Mouse (Mus musculus) midbrain, embryonic 11.5 days (tissue): ENCODE data around the gene Ccdc163. TPM values are rescaled to one million over a fixed set of nuclear protein-coding genes. Genes with fewer than 3 reads are reported as not detected.

Source experiments
- ATAC-seq: fragments of 200-750 bp; cut with Nextera tagmentation; 2 replicates; pipeline ENCODE4 v1.8.0; 2017; ENCODE audit warnings: moderate TSS enrichment, moderate library complexity; ENCODE audit not compliant: low FRiP score
- DNase-seq: peaks from one replicate; pipeline ENCODE4 v3.0.0; 2015; ENCODE audit warnings: low spot score; ENCODE audit errors: missing footprints
- H3K27ac ChIP-seq: fragments of 300-500 bp; sonication (generic); 2 replicates; pipeline ENCODE4 v1.5.1; 2014; ENCODE audit warnings: low read depth, low read length
- H3K27me3 ChIP-seq: fragments of 300-500 bp; sonication (generic); 2 replicates; pipeline ENCODE4 v1.6.1; 2014; ENCODE audit warnings: mild to moderate bottlenecking, low read length, moderate library complexity, mixed read lengths; ENCODE audit not compliant: control insufficient read depth, insufficient read depth
- H3K36me3 ChIP-seq: fragments of 300-500 bp; sonication (generic); 2 replicates; pipeline ENCODE4 v1.6.1; 2014; ENCODE audit warnings: mild to moderate bottlenecking, low read length, moderate library complexity, mixed read lengths; ENCODE audit not compliant: control insufficient read depth, insufficient read depth
- H3K4me1 ChIP-seq: fragments of 300-500 bp; sonication (generic); 2 replicates; pipeline ENCODE4 v1.6.1; 2014; ENCODE audit warnings: low read length; ENCODE audit not compliant: control insufficient read depth, insufficient read depth
- H3K4me2 ChIP-seq: fragments of 300-500 bp; sonication (generic); 2 replicates; pipeline ENCODE4 v1.6.1; 2014; ENCODE audit warnings: mild to moderate bottlenecking, moderate library complexity
- H3K4me3 ChIP-seq: fragments of 300-500 bp; sonication (generic); 2 replicates; pipeline ENCODE4 v1.5.1; 2014; ENCODE audit warnings: low read depth, low read length
- H3K9ac ChIP-seq: fragments of 300-500 bp; sonication (generic); 2 replicates; pipeline ENCODE4 v1.6.1; 2014; ENCODE audit warnings: low read length
- H3K9me3 ChIP-seq: fragments of 300-500 bp; sonication (generic); 2 replicates; pipeline ENCODE4 v1.6.1; 2016; ENCODE audit warnings: low read length; ENCODE audit not compliant: control insufficient read depth
- WGBS: fragments of 180-500 bp; shearing (Covaris S2); extraction: QIAGEN DNeasy Blood & Tissue Kit; methylation state at CpG from one replicate; pipeline ENCODE4 v1.1.7; 2014; 5-methylcytosine and 5-hydroxymethylcytosine counted together
- polyA plus RNA-seq: library from polyadenylated mRNA; unstranded; fragments of >200 nt; fragmentation: Nextera tagmentation; extraction: Ambion mirVana; gene quantifications from 2 replicates; pipeline ENCODE4 v1.2.1, GENCODE M21; 2014

The Ccdc163 gene
- polyA plus RNA-seq, 1 experiment from 2014 or later = 34.3 TPM

- ATAC-seq = no peak
- H3K4me3 ChIP-seq = no peak overlapping the region
- 74% methylated on average over 1 of the region's 1 CpGs for WGBS
- H3K9me3 ChIP-seq = no peaks in the 10 kb centered on the region
- peak; percentile 39 for DNase-seq
- H3K9ac ChIP-seq = no peak overlapping the region
- no peaks in the 10 kb centered on the region; the same call in 1 of the 2 replicates for H3K36me3 ChIP-seq
- no peaks in the 10 kb centered on the region for H3K27me3 ChIP-seq
- peaks cover 6% of the 10 kb centered on the region for H3K4me1 ChIP-seq
- H3K27ac ChIP-seq = no peak overlapping the region
- no peak overlapping the region for H3K4me2 ChIP-seq
These were observed 4.2 kb downstream of the Ccdc163 start for GRCm38 (mm10) chr4:116712536-116712935.

DNA sequence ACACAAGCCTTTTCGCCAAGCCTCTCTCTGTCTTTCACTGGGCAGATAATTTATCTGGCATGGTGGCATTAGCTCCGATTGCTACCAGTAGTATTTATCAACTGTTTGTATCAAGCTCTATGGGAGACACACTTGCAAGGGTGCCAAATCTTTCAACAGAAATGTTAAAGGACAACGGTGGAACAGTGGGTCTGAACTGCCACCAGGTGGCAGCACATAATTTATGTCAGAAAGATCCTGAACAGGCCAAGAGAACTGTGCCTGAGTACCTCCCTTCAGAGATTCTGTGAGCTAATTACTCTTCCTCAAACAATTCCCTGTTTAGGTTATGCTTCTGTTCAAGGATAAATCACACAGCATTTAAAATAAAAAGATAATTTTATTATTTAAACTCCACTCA is 11.1 kb downstream of the Ccdc163 start:
- Histone ChIP-seq H3K4me3 (no peak overlapping the region), H3K27ac (no peak overlapping the region), H3K27me3 (0 out of 2 replicates have a peak, but pooled peaks cover 2% of the 10 kb centered on the region), H3K9me3 (no peaks in the 10 kb centered on the region), H3K9ac (no peak overlapping the region), H3K4me1 (peaks cover 5% of the 10 kb centered on the region; the same call in 1 of the 2 replicates), H3K4me2 (no peak overlapping the region), H3K36me3 (no peaks in the 10 kb centered on the region; the same call in 1 of the 2 replicates)
- DNase-seq (peak; percentile 90), ATAC-seq (no peak)
- WGBS = 20% methylated on average over 3 of the region's 3 CpGs

DNA sequence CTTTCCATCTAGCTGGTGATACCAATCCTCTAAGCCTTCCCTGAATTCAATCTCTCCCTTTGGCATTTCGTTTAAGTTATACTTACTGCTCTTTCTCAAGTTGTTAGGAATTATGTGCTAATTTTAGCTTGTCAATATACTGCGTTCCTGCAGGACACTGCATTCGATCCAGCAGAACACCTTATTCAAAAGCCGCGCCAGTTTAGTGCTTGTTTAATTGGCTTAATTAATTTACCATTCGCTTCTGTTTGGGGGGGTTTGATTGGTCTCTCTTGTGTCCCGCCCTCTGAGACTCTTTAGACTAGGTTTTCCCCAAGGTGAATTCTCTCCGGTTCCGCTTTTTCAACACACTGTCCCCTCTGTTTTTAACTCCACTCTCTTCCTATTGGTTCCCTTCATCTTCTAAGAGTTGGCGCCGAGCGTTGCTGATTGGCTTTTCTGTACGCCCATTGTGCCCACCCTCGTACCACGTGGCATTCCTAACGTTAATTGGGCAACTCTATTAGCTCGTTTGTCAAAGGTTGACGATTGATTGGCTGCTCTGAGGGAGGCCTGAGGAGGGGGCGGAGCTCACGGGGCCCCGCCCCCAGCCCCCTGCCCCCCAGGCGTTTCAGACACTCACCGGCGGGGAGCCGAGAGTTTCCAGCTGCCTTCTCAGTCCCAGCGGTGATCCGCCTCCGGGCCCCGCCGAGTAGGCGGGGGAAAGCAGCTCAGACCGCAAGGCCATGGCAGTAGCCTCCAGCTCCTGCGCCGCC is 12.2 kb downstream of the Ccdc163 start, which contains the start of gene Tesk2:
Tesk2 (plus strand) TSS at position 606 of the 755 bp plus-strand sequence.
- Histone ChIP-seq H3K4me2 (peak within 1 kb of the TSS; percentile 93), H3K36me3 (no peaks in the 10 kb centered on the region), H3K27ac (peak within 1 kb of the TSS; percentile 65), H3K4me3 (peak within 1 kb of the TSS; percentile 74), H3K9ac (peak within 1 kb of the TSS; percentile 85), H3K27me3 (0 out of 2 replicates have a peak, but pooled peaks cover 2% of the 10 kb centered on the region), H3K4me1 (peaks cover 5% of the 10 kb centered on the region; the same call in 1 of the 2 replicates), H3K9me3 (no peaks in the 10 kb centered on the region)
- DNase-seq (peak; percentile 99), ATAC-seq (peak; percentile 98)
- WGBS = under 1% methylated on average over 33 of the region's 34 CpGs

DNA sequence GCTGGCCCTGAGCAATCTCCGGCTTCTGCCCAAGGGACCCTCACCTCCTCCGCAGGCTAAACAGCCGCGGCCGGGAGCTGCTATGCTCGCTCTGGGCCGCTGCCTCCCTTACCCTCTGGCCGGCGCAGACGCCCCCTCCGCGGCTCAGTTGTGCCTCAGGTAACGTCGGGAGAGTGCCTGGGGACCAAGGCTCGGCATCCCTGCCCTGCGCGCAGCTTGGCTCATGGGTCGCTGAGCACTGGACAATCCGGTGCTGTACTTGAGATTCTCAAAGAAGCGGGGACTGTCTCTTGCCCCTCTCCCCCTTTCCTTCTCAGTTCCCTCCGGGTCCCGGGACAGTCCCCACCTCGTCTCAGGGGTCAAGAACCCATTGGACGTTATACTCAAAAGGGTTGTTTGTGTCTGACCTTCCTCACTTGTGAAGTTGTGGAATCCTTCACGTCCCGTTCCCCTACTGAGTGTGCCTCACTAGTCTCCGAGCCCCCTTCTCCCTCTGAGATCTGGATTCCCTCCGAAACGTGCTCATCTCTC is 12.9 kb downstream of the Ccdc163 start:
- no peaks in the 10 kb centered on the region for H3K36me3 ChIP-seq
- peak overlapping the region; percentile 85 for H3K9ac ChIP-seq
- H3K27ac ChIP-seq = peak overlapping the region; percentile 65
- peak overlapping the region; percentile 74 for H3K4me3 ChIP-seq
- ATAC-seq (no peak), DNase-seq (no peak)
- no peaks in the 10 kb centered on the region for H3K9me3 ChIP-seq
- under 1% methylated on average over 29 of the region's 29 CpGs for WGBS
- 0 out of 2 replicates have a peak, but pooled peaks cover 2% of the 10 kb centered on the region for H3K27me3 ChIP-seq
- H3K4me2 ChIP-seq = peak overlapping the region; percentile 93
- H3K4me1 ChIP-seq = peaks cover 5% of the 10 kb centered on the region; the same call in 1 of the 2 replicates

DNA sequence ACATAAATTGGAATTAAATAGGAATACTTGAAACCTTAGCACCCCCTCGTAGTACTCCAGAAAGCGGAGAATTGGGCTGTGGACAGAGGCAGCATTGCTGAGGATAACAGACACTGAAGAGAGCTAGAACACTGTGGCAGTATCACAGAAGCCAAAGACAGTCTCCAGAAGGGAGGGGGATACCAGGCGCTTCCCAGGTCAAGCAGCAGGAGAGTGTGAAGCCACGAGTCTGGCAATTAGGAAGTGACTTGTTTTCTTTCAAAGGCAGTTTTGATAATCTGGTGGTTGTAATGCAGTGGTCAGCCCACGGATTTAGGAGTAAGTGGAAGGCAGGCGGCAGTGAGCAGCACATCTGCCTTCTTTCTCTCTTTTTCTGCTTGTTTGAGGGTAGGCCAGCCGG is 13.9 kb downstream of the Ccdc163 start:
- peaks cover 5% of the 10 kb centered on the region; the same call in 1 of the 2 replicates for H3K4me1 ChIP-seq
- DNase-seq = no peak
- WGBS = 43% methylated on average over 7 of the region's 7 CpGs
- 0 out of 2 replicates have a peak, but pooled peaks cover 2% of the 10 kb centered on the region for H3K27me3 ChIP-seq
- H3K27ac ChIP-seq = no peak overlapping the region
- H3K4me3 ChIP-seq = no peak overlapping the region
- ATAC-seq = no peak
- no peaks in the 10 kb centered on the region for H3K36me3 ChIP-seq
- no peaks in the 10 kb centered on the region for H3K9me3 ChIP-seq
- H3K4me2 ChIP-seq = no peak overlapping the region
- no peak overlapping the region for H3K9ac ChIP-seq

DNA sequence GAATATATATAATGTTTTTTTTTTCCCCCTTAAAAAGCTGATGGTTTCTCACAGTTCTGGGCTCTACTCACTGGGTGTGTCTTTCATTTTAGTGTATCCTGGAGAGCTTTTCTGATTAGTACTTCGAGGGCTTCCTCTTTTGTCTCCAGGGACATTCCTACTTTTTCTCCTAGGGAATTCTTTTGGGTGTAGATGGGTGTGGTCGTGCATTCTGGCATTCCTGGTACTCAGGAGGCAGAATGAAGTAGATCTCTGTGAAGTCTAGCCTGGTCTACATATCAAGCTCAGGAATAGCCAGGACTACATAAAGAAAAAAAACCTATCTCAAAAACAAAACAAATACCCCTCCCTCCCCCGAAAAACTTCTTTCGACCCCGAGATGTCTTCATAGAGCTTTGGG is 17.1 kb downstream of the Ccdc163 start:
- ATAC-seq = no peak
- DNase-seq = no peak

DNA sequence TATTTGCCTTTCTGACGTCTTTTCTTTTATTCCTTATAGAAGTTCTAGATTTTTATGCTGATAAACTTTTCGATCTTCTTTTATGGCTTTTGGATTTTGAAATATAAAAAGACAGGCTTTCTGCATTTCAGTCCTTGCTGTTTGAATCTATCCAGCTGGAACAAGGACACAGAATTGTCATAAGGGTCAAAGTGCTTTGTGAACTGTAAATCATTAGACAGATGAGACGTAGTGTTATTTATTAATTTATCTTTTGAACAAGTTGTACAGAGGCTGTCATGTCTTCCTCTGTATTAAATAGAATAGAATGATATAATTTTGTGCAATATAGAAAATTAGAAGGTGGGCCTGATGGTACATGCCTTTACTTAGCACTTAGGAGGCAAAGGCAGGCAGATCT is 19.1 kb downstream of the Ccdc163 start:
- Histone ChIP-seq H3K36me3 (no peaks in the 10 kb centered on the region), H3K27ac (no peak overlapping the region), H3K4me1 (no peaks in the 10 kb centered on the region), H3K27me3 (no peaks in the 10 kb centered on the region), H3K9me3 (no peaks in the 10 kb centered on the region), H3K4me2 (no peak overlapping the region), H3K4me3 (no peak overlapping the region), H3K9ac (no peak overlapping the region)
- ATAC-seq (no peak), DNase-seq (no peak)
- 83% methylated on average over 3 of the region's 3 CpGs for WGBS

More for the DNA sequence above, 17.1 kb downstream of the Ccdc163 start:
- no peak overlapping the region for H3K27ac ChIP-seq
- 0 out of 2 replicates have a peak, but pooled peaks cover 2% of the 10 kb centered on the region for H3K27me3 ChIP-seq
- WGBS = 90% methylated on average over 5 of the region's 5 CpGs
- peaks cover 5% of the 10 kb centered on the region; the same call in 1 of the 2 replicates for H3K4me1 ChIP-seq
- no peak overlapping the region for H3K4me3 ChIP-seq
- H3K9me3 ChIP-seq = no peaks in the 10 kb centered on the region
- H3K9ac ChIP-seq = no peak overlapping the region
- H3K36me3 ChIP-seq = no peaks in the 10 kb centered on the region
- H3K4me2 ChIP-seq = no peak overlapping the region

DNA sequence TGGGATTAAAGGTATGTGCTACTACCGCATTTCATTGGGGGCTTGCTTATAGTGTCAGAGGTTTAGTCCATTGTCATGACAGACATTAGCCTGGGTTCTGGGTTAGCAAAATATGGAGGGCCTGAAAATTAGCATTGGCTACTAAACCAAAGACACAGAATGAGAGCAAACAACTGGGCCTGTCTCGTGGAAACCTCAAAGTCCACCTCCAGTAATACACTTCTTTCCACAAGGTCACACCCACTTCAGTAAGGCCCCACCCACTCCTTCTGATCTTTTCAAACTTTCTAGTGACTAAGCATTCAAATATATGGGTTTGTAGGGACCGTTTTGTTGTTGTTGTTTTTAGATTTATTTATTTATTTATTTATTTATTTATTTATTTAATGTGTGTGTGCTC is 21.2 kb downstream of the Ccdc163 start:
- Histone ChIP-seq H3K4me2 (no peak overlapping the region), H3K27me3 (no peaks in the 10 kb centered on the region), H3K4me1 (no peaks in the 10 kb centered on the region), H3K36me3 (no peaks in the 10 kb centered on the region), H3K4me3 (no peak overlapping the region), H3K27ac (no peak overlapping the region), H3K9ac (no peak overlapping the region), H3K9me3 (no peaks in the 10 kb centered on the region)
- ATAC-seq = no peak
- DNase-seq = no peak
- WGBS = 93% methylated on average over 3 of the region's 3 CpGs

GRCm38 (mm10) chr4:116731077-116731476 is 22.8 kb downstream of the Ccdc163 start:
- no peak overlapping the region for H3K9ac ChIP-seq
- no peak overlapping the region for H3K27ac ChIP-seq
- no peak overlapping the region for H3K4me3 ChIP-seq
- H3K4me2 ChIP-seq = no peak overlapping the region
- no peaks in the 10 kb centered on the region for H3K4me1 ChIP-seq
- ATAC-seq = no peak
- no peak for DNase-seq
- H3K27me3 ChIP-seq = no peaks in the 10 kb centered on the region
- H3K36me3 ChIP-seq = no peaks in the 10 kb centered on the region
- H3K9me3 ChIP-seq = no peaks in the 10 kb centered on the region
- whole genome bisulfite sequencing = 86% methylated on average over 9 of the region's 9 CpGs
